Mouse (Mus musculus) ES-E14 (cell line): Measurements from ENCODE around the gene Kif7.

ENCODE experiments used
- CHD2 ChIP-seq: IDR thresholded peaks from 2 replicates; pipeline ENCODE4 v1.6.1; 2014; ENCODE audit warnings: mild to moderate bottlenecking, low read depth, low read length, inconsistent platforms
- HCFC1 ChIP-seq: IDR thresholded peaks from 2 replicates; pipeline ENCODE4 v1.6.1; 2012; ENCODE audit warnings: low read length, inconsistent platforms, borderline replicate concordance; ENCODE audit not compliant: insufficient read depth
- MAFK ChIP-seq: IDR thresholded peaks from 2 replicates; pipeline ENCODE4 v1.6.1; 2014; ENCODE audit warnings: mild to moderate bottlenecking, low read depth, low read length, inconsistent platforms; ENCODE audit not compliant: insufficient read depth
- ZC3H11A ChIP-seq: IDR thresholded peaks from 2 replicates; pipeline ENCODE4 v1.6.1; 2012; ENCODE audit warnings: low read depth, mild to moderate bottlenecking, inconsistent platforms, low read length, borderline replicate concordance
- ZNF384 ChIP-seq: IDR thresholded peaks from 2 replicates; pipeline ENCODE4 v1.6.1; 2012; ENCODE audit warnings: low read depth, low read length, inconsistent platforms

GRCm38 (mm10) chr7:79761124-79761876, 45.8 kb upstream of the Kif7 start:
- TF ChIP-seq ZNF384 (no peak), HCFC1 (no peak), MAFK (no peak), CHD2 (no peak), ZC3H11A (no peak)
